25 mouse cellular contexts compared by ENCODE assay signal in genomic region chr14:32423946-32424345, GRCm38 (mm10). TPM values are rescaled to one million over a fixed set of nuclear protein-coding genes. Genes with fewer than 3 reads are reported as not detected.
DNase-seq lines count a peak whose midpoint lies in the region; ATAC-seq and TF ChIP-seq lines count a peak whose summit lies in the region.
"Had no signal": no experiment of that assay in that cellular context is flagged by ENCODE, and none has a peak within 500 bp of the region (broad histone marks: within the 10 kb centered on the region; RNA-seq: fewer than 3 reads in every experiment).

No protein-coding gene starts in this region.

- H3K27me3 ChIP-seq in liver, embryonic 11.5 days (replicated peaks; ENCODE audit: control insufficient read depth, insufficient read depth, low read length): no peaks in the 10 kb centered on the region
- 0 out of 2 replicates have a peak, but pooled peaks cover 5% of the 10 kb centered on the region for H3K27me3 ChIP-seq in limb, embryonic 10.5 days (ENCODE audit: low read depth, poor library complexity, severe bottlenecking)
- H3K27me3 ChIP-seq: liver, embryonic 15.5 days had no signal

- TF ChIP-seq CTCF in gastrocnemius, adult 2 months (IDR thresholded peaks at IDR 0.05): no peak

- no peak overlapping the region for H3K4me2 ChIP-seq in liver, embryonic 11.5 days
- H3K4me2 ChIP-seq: heart, embryonic 12.5 days; hindbrain, embryonic 13.5 days; limb, embryonic 13.5 days; liver, embryonic 15.5 days had no signal

- no peak overlapping the region for H3K4me3 ChIP-seq in liver, embryonic 11.5 days (ENCODE audit: low read depth, low read length)
- no peak overlapping the region for H3K4me3 ChIP-seq in limb, embryonic 10.5 days
- no peak overlapping the region for H3K4me3 ChIP-seq in gastrocnemius, adult 2 months
- H3K4me3 ChIP-seq: heart, embryonic 12.5 days; hindbrain, embryonic 13.5 days; limb, embryonic 13.5 days; liver, embryonic 15.5 days had no signal

- no peak overlapping the region for H3K9ac ChIP-seq in liver, embryonic 11.5 days (ENCODE audit: low read depth, low read length)
- H3K9ac ChIP-seq: heart, embryonic 12.5 days; hindbrain, embryonic 13.5 days; limb, embryonic 13.5 days; liver, embryonic 15.5 days had no signal

- no peaks in the 10 kb centered on the region for H3K4me1 ChIP-seq in liver, embryonic 11.5 days (replicated peaks; ENCODE audit: control insufficient read depth, insufficient read depth, low read length)
- H3K4me1 ChIP-seq in limb, embryonic 10.5 days: peaks cover 16% of the 10 kb centered on the region
- H3K4me1 ChIP-seq: heart, embryonic 12.5 days; limb, embryonic 13.5 days; liver, embryonic 15.5 days had no signal

- intact Hi-C loops in gastrocnemius, adult 2 months (cut with DNase I): no loop called here

- WGBS in liver, embryonic 11.5 days: 79% methylated on average over 7 of the region's 7 CpGs
- 92% methylated on average over 7 of the region's 7 CpGs for WGBS in limb, embryonic 10.5 days

- H3K36me3 ChIP-seq in liver, embryonic 11.5 days (ENCODE audit: control insufficient read depth, insufficient read depth, low read length): no peaks in the 10 kb centered on the region
- H3K36me3 ChIP-seq in limb, embryonic 10.5 days: no peaks in the 10 kb centered on the region
- H3K36me3 ChIP-seq: heart, embryonic 12.5 days; hindbrain, embryonic 13.5 days; limb, embryonic 13.5 days; liver, embryonic 15.5 days had no signal

- H3K9me3 ChIP-seq in liver, embryonic 11.5 days (ENCODE audit: control insufficient read depth, low read length): no peaks in the 10 kb centered on the region
- H3K9me3 ChIP-seq in limb, embryonic 10.5 days (replicated peaks): no peaks in the 10 kb centered on the region
- H3K9me3 ChIP-seq: heart, embryonic 12.5 days; hindbrain, embryonic 13.5 days; limb, embryonic 13.5 days; liver, embryonic 15.5 days had no signal

- peak; percentile 15 for DNase-seq in liver, embryonic 11.5 days (ENCODE audit: low spot score)
- no peak for DNase-seq in liver
- DNase-seq in cerebellum, adult 11 months: peak; percentile 41
- DNase-seq in cerebellum, adult 8-10 months: peak; percentile 46
- peak; percentile 21 for DNase-seq in limb, embryonic 10.5 days (ENCODE audit: low spot score)
- DNase-seq in ovary, postnatal 36 days (ENCODE audit: low spot score): no peak
- DNase-seq in gastrocnemius, adult 2 months: no peak
- DNase-seq: heart, postnatal 14 days; kidney, adult 2 months; kidney, postnatal 10 days; midbrain, embryonic 14.5 days had no signal

- no peak for ATAC-seq in liver, embryonic 11.5 days (replicated peaks; ENCODE audit: low FRiP score)
- ATAC-seq: inflammation-experienced regulatory T-cells, adult 6 months had no signal

- H3K27ac ChIP-seq in liver, embryonic 11.5 days (ENCODE audit: low read depth, low read length): no peak overlapping the region
- no peak overlapping the region for H3K27ac ChIP-seq in limb, embryonic 10.5 days
- H3K27ac ChIP-seq in gastrocnemius, adult 2 months: no peak overlapping the region
- H3K27ac ChIP-seq: hindbrain, embryonic 13.5 days; limb, embryonic 13.5 days; liver, embryonic 15.5 days had no signal

RNA-seq across cellular contexts. Expression of gene 1700024G13Rik, which starts 35.8 kb away (rescaled TPM):
- not detected in 2 replicates for polyA plus RNA-seq in liver, embryonic 11.5 days (2014; fragmentation: Nextera tagmentation; extraction: Ambion mirVana)
- not detected in 2 replicates for polyA plus RNA-seq in limb, embryonic 10.5 days (2016; fragmentation: Nextera tagmentation; extraction: Ambion mirVana)
- total RNA-seq in gastrocnemius, adult 2 months (2021): not detected
- total RNA-seq: adrenal gland, adult 18-20 months; granulocyte monocyte progenitor cell, adult 5-6 weeks; heart, postnatal 14 days; layer of hippocampus, postnatal 25 days; left cerebral cortex, postnatal 10 days; megakaryocyte progenitor cell, adult 5-6 weeks had no signal
- polyA plus RNA-seq: heart, embryonic 12.5 days; inflammation-experienced regulatory T-cells, adult 6 months; kidney, adult 2 months; limb, embryonic 13.5 days; liver, embryonic 15.5 days; midbrain, embryonic 14.5 days; neural tube, embryonic 14.5 days; stomach, embryonic 16.5 days had no signal

RNA-seq across cellular contexts. Expression of gene Slc18a3, which starts 40.7 kb away (rescaled TPM):
- polyA plus RNA-seq in liver, embryonic 11.5 days (2014; fragmentation: Nextera tagmentation; extraction: Ambion mirVana): 0.14 and 0.22 TPM in 2 replicates
- polyA plus RNA-seq in limb, embryonic 10.5 days (2016; fragmentation: Nextera tagmentation; extraction: Ambion mirVana): not detected in 2 replicates
- total RNA-seq in gastrocnemius, adult 2 months (2021): not detected
- total RNA-seq: adrenal gland, adult 18-20 months; granulocyte monocyte progenitor cell, adult 5-6 weeks; heart, postnatal 14 days; layer of hippocampus, adult 18-20 months; megakaryocyte progenitor cell, adult 5-6 weeks had no signal
- polyA plus RNA-seq: inflammation-experienced regulatory T-cells, adult 6 months; kidney, adult 2 months; liver, embryonic 15.5 days had no signal

RNA-seq across cellular contexts. Expression of gene Chat, which starts 41.8 kb away (rescaled TPM):
- polyA plus RNA-seq in liver, embryonic 11.5 days (2014; fragmentation: Nextera tagmentation; extraction: Ambion mirVana): not detected in 2 replicates
- polyA plus RNA-seq in limb, embryonic 10.5 days (2016; fragmentation: Nextera tagmentation; extraction: Ambion mirVana): not detected in 2 replicates
- not detected for total RNA-seq in gastrocnemius, adult 2 months (2021)
- total RNA-seq: adrenal gland, adult 18-20 months; granulocyte monocyte progenitor cell, adult 5-6 weeks; heart, postnatal 14 days; layer of hippocampus, adult 18-20 months; layer of hippocampus, postnatal 25 days; megakaryocyte progenitor cell, adult 5-6 weeks had no signal
- polyA plus RNA-seq: embryonic facial prominence, embryonic 11.5 days; heart, embryonic 12.5 days; inflammation-experienced regulatory T-cells, adult 6 months; kidney, adult 2 months; limb, embryonic 13.5 days; liver, embryonic 15.5 days had no signal

Comparison
In these comparisons a context has a peak if more than half of its experiments do, and no peak if none do; other contexts are left out.
1. DNase-seq: peak in liver, embryonic 11.5 days (single experiment), cerebellum, adult 11 months (single experiment), cerebellum, adult 8-10 months (single experiment) and limb, embryonic 10.5 days (single experiment); none in liver (single experiment), ovary, postnatal 36 days (single experiment) and gastrocnemius, adult 2 months (single experiment).